Mouse (Mus musculus): ENCODE results near the gene Gpatch4. TPM values are rescaled to one million over a fixed set of nuclear protein-coding genes. Genes with fewer than 3 reads are reported as not detected.

The Gpatch4 gene
- polyA plus RNA-seq, 1 experiment from 2014 or later, result 21.3 TPM

DNA sequence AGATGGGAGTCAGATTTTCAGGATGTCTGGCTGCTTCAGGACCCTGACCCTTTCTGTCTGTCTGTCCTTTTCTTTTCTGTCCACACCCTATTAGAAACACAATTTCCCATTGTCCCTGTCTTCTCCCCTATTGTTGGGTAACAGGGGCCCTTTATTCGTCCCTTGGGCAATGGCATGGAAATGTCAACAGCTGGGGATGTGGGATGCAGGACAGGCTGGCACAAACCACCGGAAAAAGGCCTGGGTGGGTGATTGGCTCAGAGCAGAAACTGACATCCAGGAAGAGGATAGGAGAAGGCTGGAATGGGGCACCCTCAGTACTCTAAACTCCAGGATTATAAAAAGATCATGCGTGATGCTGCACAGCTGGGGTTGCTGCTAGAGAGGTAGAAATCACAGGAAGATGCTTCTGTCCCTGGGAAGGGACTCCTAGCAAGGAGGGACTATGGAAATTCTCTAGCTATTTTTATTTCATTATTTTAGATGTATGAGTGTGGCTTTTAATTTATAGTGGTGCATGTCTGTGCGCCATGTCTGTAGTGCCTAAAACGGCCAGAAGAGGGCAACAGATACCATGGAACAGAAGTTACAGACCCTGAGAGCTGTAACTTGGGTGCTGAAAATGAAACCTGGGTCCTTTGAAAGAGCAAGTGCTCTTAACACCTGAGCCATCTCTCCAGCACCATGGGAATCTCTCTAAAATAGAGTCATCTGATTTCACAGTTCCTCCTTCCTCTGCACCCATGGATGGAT is 15.3 kb upstream of the Gpatch4 start, which contains the start of gene Hapln2:
Gene Hapln2, minus strand, starts transcription at position 150 of the 753 bp plus-strand sequence.
- no peak within 1 kb of the TSS for H3K27ac ChIP-seq (ENCODE audit: low read length)
- no peaks in the 10 kb centered on the region for H3K36me3 ChIP-seq (ENCODE audit: control insufficient read depth, insufficient read depth)
- no peak within 1 kb of the TSS for H3K4me3 ChIP-seq (ENCODE audit: low read length)
- peaks cover 7% of the 10 kb centered on the region for H3K9me3 ChIP-seq (replicated peaks; ENCODE audit: control insufficient read depth, low read length)
- H3K27me3 ChIP-seq (ENCODE audit: control insufficient read depth, insufficient read depth, low read length), result peaks cover 48% of the 10 kb centered on the region
- no peak within 1 kb of the TSS for H3K4me2 ChIP-seq (ENCODE audit: low read depth, low read length)
- no peak within 1 kb of the TSS for H3K9ac ChIP-seq (ENCODE audit: low read length)
- H3K4me1 ChIP-seq (ENCODE audit: control insufficient read depth, insufficient read depth, low read length), result peaks cover 9% of the 10 kb centered on the region
- no peak for ATAC-seq (replicated peaks; ENCODE audit: extremely low read depth, insufficient read depth, low FRiP score)
- 49% methylated on average over 5 of the region's 5 CpGs for WGBS

DNA sequence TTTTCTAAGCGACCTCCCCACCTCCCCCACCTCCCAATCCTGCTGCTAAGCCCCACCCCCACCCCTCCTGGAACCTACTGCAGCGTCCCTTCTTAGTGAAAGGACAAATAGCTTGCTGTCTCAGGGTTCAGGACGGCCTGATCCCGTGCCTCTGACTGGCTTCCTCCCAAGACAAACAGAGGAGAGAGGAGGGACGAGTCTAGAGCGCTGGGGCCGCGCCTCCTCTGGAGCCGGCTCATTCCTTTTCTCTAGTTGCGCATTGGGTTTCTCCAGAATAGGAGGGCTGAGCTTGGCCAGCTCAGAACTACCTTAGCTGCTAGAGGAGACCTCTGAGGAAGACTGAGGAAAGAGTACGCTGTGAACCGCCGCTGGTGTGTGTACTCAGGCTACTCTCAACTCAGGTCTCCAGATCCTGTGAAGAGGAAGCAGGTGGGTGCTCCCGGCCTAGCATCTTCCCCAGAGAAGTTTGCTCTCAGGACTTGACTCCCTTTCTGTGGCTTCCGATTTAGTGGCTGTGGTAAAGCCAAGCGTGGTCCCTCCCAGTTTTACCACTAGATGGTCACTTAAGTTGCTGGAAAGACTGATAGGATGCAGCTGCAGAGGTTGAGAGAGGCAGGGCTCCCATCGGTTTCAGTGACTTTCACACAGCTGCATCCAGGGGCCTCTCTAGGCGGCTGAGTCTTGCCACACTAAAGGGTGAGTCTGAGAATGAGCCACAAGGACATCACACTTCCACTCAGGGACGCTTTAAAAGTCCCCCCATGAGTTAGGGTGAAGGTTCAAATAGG is 12.1 kb upstream of the Gpatch4 start:
- Histone ChIP-seq H3K27me3 (ENCODE audit: control insufficient read depth, insufficient read depth, low read length) (peaks cover 18% of the 10 kb centered on the region), H3K4me1 (ENCODE audit: control insufficient read depth, insufficient read depth, low read length) (no peaks in the 10 kb centered on the region), H3K27ac (ENCODE audit: low read length) (no peak overlapping the region), H3K4me3 (ENCODE audit: low read length) (0 out of 2 replicates have a peak overlapping the region, but pooled peaks have one; percentile 3), H3K9me3 (replicated peaks; ENCODE audit: control insufficient read depth, low read length) (peaks cover 7% of the 10 kb centered on the region), H3K9ac (ENCODE audit: low read length) (no peak overlapping the region), H3K36me3 (ENCODE audit: control insufficient read depth, insufficient read depth) (no peaks in the 10 kb centered on the region), H3K4me2 (ENCODE audit: low read depth, low read length) (0 out of 2 replicates have a peak overlapping the region, but pooled peaks have one; percentile 34)
- 10% methylated on average over 19 of the region's 19 CpGs for WGBS
- peak; percentile 32 for ATAC-seq (replicated peaks; ENCODE audit: extremely low read depth, insufficient read depth, low FRiP score)

DNA sequence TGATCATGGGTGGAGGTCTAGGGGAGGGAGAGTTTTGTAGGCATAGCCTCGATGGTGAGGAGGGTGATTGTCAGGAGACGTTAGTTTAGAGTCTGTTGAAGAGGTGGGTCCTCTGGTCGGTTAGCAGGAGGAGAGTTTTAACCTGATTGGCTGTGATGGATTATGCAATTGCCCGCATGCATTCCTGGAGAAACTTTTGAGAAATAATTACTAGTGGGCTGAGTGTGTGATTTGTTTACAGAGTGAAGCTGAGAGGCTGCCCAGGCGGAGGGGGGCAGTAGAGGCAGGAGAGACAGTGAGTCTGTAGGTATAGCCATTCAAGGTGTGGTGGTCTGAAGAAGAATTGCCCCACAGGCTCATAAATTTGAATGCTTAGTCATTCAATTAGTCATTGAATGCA is 9.4 kb upstream of the Gpatch4 start:
- Histone ChIP-seq H3K27me3 (ENCODE audit: control insufficient read depth, insufficient read depth, low read length) (peaks cover 20% of the 10 kb centered on the region), H3K9me3 (replicated peaks; ENCODE audit: control insufficient read depth, low read length) (no peaks in the 10 kb centered on the region; the same call in 1 of the 2 replicates), H3K36me3 (ENCODE audit: control insufficient read depth, insufficient read depth) (no peaks in the 10 kb centered on the region), H3K4me3 (ENCODE audit: low read length) (no peak overlapping the region), H3K9ac (ENCODE audit: low read length) (no peak overlapping the region), H3K27ac (ENCODE audit: low read length) (no peak overlapping the region), H3K4me2 (ENCODE audit: low read depth, low read length) (no peak overlapping the region), H3K4me1 (ENCODE audit: control insufficient read depth, insufficient read depth, low read length) (no peaks in the 10 kb centered on the region)
- 54% methylated on average over 5 of the region's 5 CpGs for WGBS
- no peak for ATAC-seq (replicated peaks; ENCODE audit: extremely low read depth, insufficient read depth, low FRiP score)

DNA sequence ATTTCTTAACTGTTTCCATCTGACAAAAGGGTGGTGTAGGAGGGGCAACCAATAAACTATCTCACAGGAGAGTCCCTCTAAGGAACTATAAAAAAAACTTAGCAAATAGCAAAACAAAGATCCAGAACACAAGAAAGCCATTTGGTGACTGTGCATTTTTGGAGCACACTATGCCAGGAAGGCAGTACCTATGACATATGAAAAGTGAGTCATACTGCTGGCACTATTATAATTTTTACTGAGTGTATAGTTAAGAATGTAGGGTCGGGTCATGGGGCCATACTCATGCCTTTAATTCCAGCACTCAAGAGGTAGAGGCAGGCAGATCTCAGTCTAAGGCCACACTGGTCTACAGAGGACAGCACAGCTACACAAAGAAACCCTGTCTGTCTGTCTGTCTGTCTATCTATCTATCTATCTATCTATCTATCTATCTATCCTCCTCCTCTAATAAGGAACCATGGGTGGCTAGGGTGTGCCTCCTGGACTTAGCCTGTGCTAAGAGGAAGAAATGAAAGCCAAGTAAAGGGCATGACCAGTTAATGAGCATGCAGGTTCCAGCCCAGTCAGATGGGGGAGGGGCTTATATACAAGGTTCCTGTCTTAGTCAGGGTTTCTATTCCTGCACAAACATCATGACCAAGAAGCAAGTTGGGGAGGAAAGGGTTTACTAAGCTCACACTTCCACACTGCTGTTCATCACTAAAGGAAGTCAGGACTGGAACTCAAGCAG is 7.2 kb upstream of the Gpatch4 start:
- ATAC-seq (replicated peaks; ENCODE audit: extremely low read depth, insufficient read depth, low FRiP score), result no peak
- WGBS, result 41% methylated on average over 1 of the region's 1 CpGs
- H3K4me3 ChIP-seq (ENCODE audit: low read length), result no peak overlapping the region
- no peaks in the 10 kb centered on the region for H3K36me3 ChIP-seq (ENCODE audit: control insufficient read depth, insufficient read depth)
- no peak overlapping the region for H3K9ac ChIP-seq (ENCODE audit: low read length)
- H3K9me3 ChIP-seq (replicated peaks; ENCODE audit: control insufficient read depth, low read length), result no peaks in the 10 kb centered on the region
- H3K4me1 ChIP-seq (ENCODE audit: control insufficient read depth, insufficient read depth, low read length), result no peaks in the 10 kb centered on the region
- H3K27me3 ChIP-seq (ENCODE audit: control insufficient read depth, insufficient read depth, low read length), result peaks cover 22% of the 10 kb centered on the region
- no peak overlapping the region for H3K4me2 ChIP-seq (ENCODE audit: low read depth, low read length)
- no peak overlapping the region for H3K27ac ChIP-seq (ENCODE audit: low read length)

DNA sequence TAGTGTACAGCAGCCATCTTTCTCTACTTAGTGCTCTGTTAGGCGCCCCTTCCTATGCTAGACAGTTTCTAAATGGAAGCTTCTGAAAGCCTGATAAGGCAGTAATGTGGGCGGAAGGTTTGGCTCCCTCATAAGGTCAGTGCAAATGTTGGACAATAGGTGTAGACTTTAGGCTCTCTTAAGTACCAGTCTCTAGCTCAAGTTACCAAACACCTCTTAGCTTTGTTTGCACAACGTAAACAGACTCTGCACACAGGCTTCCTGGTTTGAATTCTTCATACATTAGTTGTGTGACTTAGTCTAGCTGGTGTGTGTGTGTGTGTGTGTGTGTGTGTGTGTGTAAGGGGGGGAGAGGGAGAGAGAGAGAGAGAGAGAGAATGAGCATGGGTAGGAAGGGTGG is 6.6 kb downstream of the Gpatch4 start:
- no peak for ATAC-seq (replicated peaks; ENCODE audit: extremely low read depth, insufficient read depth, low FRiP score)
- H3K27ac ChIP-seq (ENCODE audit: low read length), result no peak overlapping the region
- no peak overlapping the region for H3K4me3 ChIP-seq (ENCODE audit: low read length)
- WGBS, result 51% methylated on average over 3 of the region's 3 CpGs
- no peak overlapping the region for H3K4me2 ChIP-seq (ENCODE audit: low read depth, low read length)
- no peaks in the 10 kb centered on the region for H3K9me3 ChIP-seq (replicated peaks; ENCODE audit: control insufficient read depth, low read length)
- H3K9ac ChIP-seq (ENCODE audit: low read length), result no peak overlapping the region
- peaks cover 34% of the 10 kb centered on the region for H3K36me3 ChIP-seq (ENCODE audit: control insufficient read depth, insufficient read depth)
- no peaks in the 10 kb centered on the region for H3K4me1 ChIP-seq (ENCODE audit: control insufficient read depth, insufficient read depth, low read length)
- no peaks in the 10 kb centered on the region for H3K27me3 ChIP-seq (ENCODE audit: control insufficient read depth, insufficient read depth, low read length)

DNA sequence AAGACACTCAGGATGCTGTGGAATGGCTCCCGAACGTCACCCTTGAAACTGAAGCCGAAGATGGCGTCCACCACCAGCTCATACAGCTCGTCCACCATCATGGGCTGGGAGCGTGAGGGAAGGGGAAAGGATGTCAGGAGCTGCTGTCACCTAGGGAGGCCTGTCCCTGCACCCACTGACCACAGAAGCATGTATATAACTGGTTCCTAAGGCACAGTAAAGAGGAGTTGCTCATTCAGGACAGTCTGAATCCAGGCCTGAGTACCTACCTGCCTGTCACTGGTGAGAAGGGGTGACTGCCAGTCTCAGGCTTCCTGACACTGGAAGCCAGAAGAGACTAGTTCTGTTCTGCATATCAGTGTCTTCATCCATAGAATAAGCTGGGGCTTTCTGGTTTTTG is 14.1 kb downstream of the Gpatch4 start:
- ATAC-seq (replicated peaks; ENCODE audit: extremely low read depth, insufficient read depth, low FRiP score), result no peak
- 75% methylated on average over 6 of the region's 6 CpGs for WGBS
- H3K9me3 ChIP-seq (replicated peaks; ENCODE audit: control insufficient read depth, low read length), result no peaks in the 10 kb centered on the region
- H3K27me3 ChIP-seq (ENCODE audit: control insufficient read depth, insufficient read depth, low read length), result no peaks in the 10 kb centered on the region
- peaks cover 11% of the 10 kb centered on the region for H3K4me1 ChIP-seq (ENCODE audit: control insufficient read depth, insufficient read depth, low read length)
- no peak overlapping the region; the same call in 1 of the 2 replicates for H3K4me3 ChIP-seq (ENCODE audit: low read length)
- no peak overlapping the region for H3K27ac ChIP-seq (ENCODE audit: low read length)
- H3K4me2 ChIP-seq (ENCODE audit: low read depth, low read length), result peak overlapping the region; percentile 93
- peaks cover 35% of the 10 kb centered on the region for H3K36me3 ChIP-seq (ENCODE audit: control insufficient read depth, insufficient read depth)
- peak overlapping the region; percentile 93; the same call in 1 of the 2 replicates for H3K9ac ChIP-seq (ENCODE audit: low read length)

DNA sequence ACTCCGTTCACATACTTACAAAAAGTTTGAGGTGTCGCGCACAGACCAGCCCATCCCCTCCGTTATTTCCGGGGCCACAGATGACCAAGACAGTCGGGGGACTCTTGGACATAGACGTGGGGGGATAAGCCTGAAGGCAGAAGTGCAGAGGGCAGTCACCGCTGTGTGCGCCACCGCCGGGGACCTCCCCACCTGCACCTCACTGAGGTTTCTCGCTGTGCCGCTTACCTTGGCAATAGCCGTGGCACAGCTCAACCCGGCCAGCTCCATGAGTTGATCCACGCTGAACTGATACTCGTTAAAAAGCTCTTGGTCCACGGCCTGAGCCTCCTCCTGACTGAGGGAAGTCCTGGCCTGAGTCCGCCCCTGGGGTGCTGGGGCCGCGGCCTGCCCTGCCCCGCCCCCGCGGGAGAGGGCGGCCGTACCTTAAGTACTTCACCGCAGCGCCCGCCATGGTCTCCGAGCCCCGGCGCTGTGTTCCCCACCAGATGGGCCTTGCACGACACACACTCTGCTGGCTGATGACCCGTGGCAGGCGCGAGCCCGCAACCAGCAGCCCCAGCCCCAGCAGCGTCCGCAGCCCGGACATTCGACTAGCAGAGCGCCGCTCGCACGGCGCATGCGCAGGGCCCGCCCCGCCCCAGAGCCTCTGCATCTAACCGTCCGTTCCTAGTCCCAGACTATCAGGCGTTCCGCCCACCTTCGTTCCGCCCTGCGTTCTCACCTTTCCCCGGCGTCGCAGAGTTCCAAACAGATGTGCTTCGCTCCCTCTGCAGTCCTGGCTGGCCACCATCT is 15.2 kb downstream of the Gpatch4 start, which contains the start of gene Naxe:
Gene Naxe, minus strand, starts transcription at position 594 of the 795 bp plus-strand sequence.
- peak; percentile 92 for ATAC-seq (replicated peaks; ENCODE audit: extremely low read depth, insufficient read depth, low FRiP score)
- Histone ChIP-seq H3K9ac (ENCODE audit: low read length) (peak within 1 kb of the TSS; percentile 93), H3K4me2 (ENCODE audit: low read depth, low read length) (peak within 1 kb of the TSS; percentile 93), H3K36me3 (ENCODE audit: control insufficient read depth, insufficient read depth) (peaks cover 27% of the 10 kb centered on the region), H3K4me3 (ENCODE audit: low read length) (peak within 1 kb of the TSS; percentile 73), H3K27me3 (ENCODE audit: control insufficient read depth, insufficient read depth, low read length) (no peaks in the 10 kb centered on the region), H3K27ac (ENCODE audit: low read length) (peak within 1 kb of the TSS; percentile 73; the same call in 1 of the 2 replicates), H3K4me1 (ENCODE audit: control insufficient read depth, insufficient read depth, low read length) (peaks cover 11% of the 10 kb centered on the region), H3K9me3 (replicated peaks; ENCODE audit: control insufficient read depth, low read length) (no peaks in the 10 kb centered on the region)
- WGBS, result under 1% methylated on average over 60 of the region's 60 CpGs

DNA sequence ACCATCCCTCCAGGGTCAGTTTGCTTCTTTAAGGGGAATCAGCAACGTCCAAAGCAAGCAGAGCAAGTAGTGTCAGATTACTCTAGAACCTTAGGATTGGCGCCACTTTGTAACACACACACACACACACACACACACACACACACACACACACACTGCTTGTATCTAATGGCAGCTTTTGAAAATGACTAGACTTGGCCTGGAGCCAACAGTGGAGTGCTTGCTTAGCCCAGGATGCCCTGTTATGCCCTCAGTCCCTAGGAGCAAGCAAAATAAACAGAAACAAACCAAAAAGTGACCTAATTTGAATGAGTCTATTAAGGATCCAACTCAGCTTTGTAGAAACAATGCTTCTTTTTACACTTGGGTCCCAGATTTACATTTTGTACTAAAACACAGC is 25.5 kb downstream of the Gpatch4 start:
- WGBS, result 15% methylated on average over 2 of the region's 2 CpGs
- Histone ChIP-seq H3K27ac (ENCODE audit: low read length) (no peak overlapping the region), H3K4me2 (ENCODE audit: low read depth, low read length) (no peak overlapping the region), H3K9ac (ENCODE audit: low read length) (no peak overlapping the region), H3K4me1 (ENCODE audit: control insufficient read depth, insufficient read depth, low read length) (no peaks in the 10 kb centered on the region), H3K9me3 (replicated peaks; ENCODE audit: control insufficient read depth, low read length) (no peaks in the 10 kb centered on the region), H3K36me3 (ENCODE audit: control insufficient read depth, insufficient read depth) (no peaks in the 10 kb centered on the region), H3K4me3 (ENCODE audit: low read length) (no peak overlapping the region), H3K27me3 (ENCODE audit: control insufficient read depth, insufficient read depth, low read length) (peaks cover 9% of the 10 kb centered on the region)
- ATAC-seq (replicated peaks; ENCODE audit: extremely low read depth, insufficient read depth, low FRiP score), result no peak
